Mouse (Mus musculus): ENCODE results near the gene Mfsd12. TPM values are rescaled to one million over a fixed set of nuclear protein-coding genes. Genes with fewer than 3 reads are reported as not detected.
A peak's percentile ranks its signal among the peaks of the same experiment; 100 is the strongest.

Mfsd12 gene
- polyA plus RNA-seq, 1 experiment from 2014 or later, result 4.7 TPM

GRCm38 (mm10) chr10:81356352-81356990 is 820 bp upstream of the Mfsd12 start:
- Histone ChIP-seq H3K27ac (ENCODE audit: low read depth, low read length) (no peak overlapping the region), H3K9me3 (replicated peaks; ENCODE audit: control insufficient read depth, low read length) (no peaks in the 10 kb centered on the region), H3K9ac (ENCODE audit: low read depth, low read length) (peak overlapping the region; percentile 2; the same call in 1 of the 2 replicates), H3K4me3 (ENCODE audit: low read depth, low read length) (peak overlapping the region; percentile 68), H3K4me1 (ENCODE audit: control insufficient read depth, insufficient read depth, low read length) (peaks cover 29% of the 10 kb centered on the region), H3K36me3 (ENCODE audit: control insufficient read depth, insufficient read depth, low read length) (no peaks in the 10 kb centered on the region), H3K27me3 (ENCODE audit: control insufficient read depth, insufficient read depth, low read length) (no peaks in the 10 kb centered on the region), H3K4me2 (peak overlapping the region; percentile 90)
- no peak for ATAC-seq (replicated peaks; ENCODE audit: insufficient number of reproducible peaks, low FRiP score, low TSS enrichment)
- 53% methylated on average over 12 of the region's 12 CpGs for WGBS (ENCODE audit: insufficient replicate concordance)

- H3K4me1 ChIP-seq (ENCODE audit: control insufficient read depth, insufficient read depth, low read length), result peaks cover 44% of the 10 kb centered on the region
- 21% methylated on average over 4 of the region's 4 CpGs for WGBS (ENCODE audit: insufficient replicate concordance)
- H3K27ac ChIP-seq (ENCODE audit: low read depth, low read length), result peak overlapping the region; percentile 47
Observed at GRCm38 (mm10) chr10:81358209-81358608, 918 bp downstream of the Mfsd12 start.

GRCm38 (mm10) chr10:81358841-81359240 is 1.6 kb downstream of the Mfsd12 start:
- no peaks in the 10 kb centered on the region for H3K36me3 ChIP-seq (ENCODE audit: control insufficient read depth, insufficient read depth, low read length)
- peaks cover 50% of the 10 kb centered on the region for H3K4me1 ChIP-seq (ENCODE audit: control insufficient read depth, insufficient read depth, low read length)
- H3K9ac ChIP-seq (ENCODE audit: low read depth, low read length), result peak overlapping the region; percentile 85; the same call in 1 of the 2 replicates
- peak overlapping the region; percentile 47; the same call in 1 of the 2 replicates for H3K27ac ChIP-seq (ENCODE audit: low read depth, low read length)
- no peaks in the 10 kb centered on the region for H3K9me3 ChIP-seq (replicated peaks; ENCODE audit: control insufficient read depth, low read length)
- H3K27me3 ChIP-seq (ENCODE audit: control insufficient read depth, insufficient read depth, low read length), result no peaks in the 10 kb centered on the region
- peak overlapping the region; percentile 68 for H3K4me3 ChIP-seq (ENCODE audit: low read depth, low read length)
- no peak for ATAC-seq (replicated peaks; ENCODE audit: insufficient number of reproducible peaks, low FRiP score, low TSS enrichment)
- peak overlapping the region; percentile 90 for H3K4me2 ChIP-seq
- whole genome bisulfite sequencing (ENCODE audit: insufficient replicate concordance), result 56% methylated on average over 1 of the region's 1 CpGs

More at GRCm38 (mm10) chr10:81358209-81358608, 918 bp downstream of the Mfsd12 start:
- no peaks in the 10 kb centered on the region for H3K27me3 ChIP-seq (ENCODE audit: control insufficient read depth, insufficient read depth, low read length)
- no peaks in the 10 kb centered on the region for H3K9me3 ChIP-seq (replicated peaks; ENCODE audit: control insufficient read depth, low read length)
- H3K36me3 ChIP-seq (ENCODE audit: control insufficient read depth, insufficient read depth, low read length), result no peaks in the 10 kb centered on the region
- no peak for ATAC-seq (replicated peaks; ENCODE audit: insufficient number of reproducible peaks, low FRiP score, low TSS enrichment)
- peak overlapping the region; percentile 85 for H3K9ac ChIP-seq (ENCODE audit: low read depth, low read length)
- peak overlapping the region; percentile 90 for H3K4me2 ChIP-seq
- peak overlapping the region; percentile 68 for H3K4me3 ChIP-seq (ENCODE audit: low read depth, low read length)

DNA sequence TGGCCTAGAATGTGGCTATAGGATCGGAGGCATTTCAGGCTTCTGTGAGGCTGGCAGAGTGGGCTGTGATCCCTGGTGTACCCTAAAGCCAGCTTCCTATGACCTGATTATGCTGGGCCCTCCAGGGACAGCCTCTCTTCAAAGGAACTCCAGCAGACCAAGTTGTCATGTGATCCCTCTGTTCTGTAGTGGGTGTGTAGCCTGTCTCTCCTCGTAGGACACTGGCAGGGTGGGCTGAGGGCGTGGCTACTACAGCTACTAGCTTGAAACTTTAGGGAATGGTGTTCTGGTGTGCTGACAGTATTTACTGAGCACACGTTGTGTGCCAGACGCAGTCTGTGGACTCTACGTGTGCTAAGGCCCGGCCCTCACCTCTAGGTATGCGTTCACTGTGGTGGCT is 3.4 kb downstream of the Mfsd12 start:
- peak overlapping the region; percentile 22 for H3K4me2 ChIP-seq
- 62% methylated on average over 8 of the region's 8 CpGs for WGBS (ENCODE audit: insufficient replicate concordance)
- no peak for ATAC-seq (replicated peaks; ENCODE audit: insufficient number of reproducible peaks, low FRiP score, low TSS enrichment)
- no peaks in the 10 kb centered on the region for H3K9me3 ChIP-seq (replicated peaks; ENCODE audit: control insufficient read depth, low read length)
- no peaks in the 10 kb centered on the region for H3K36me3 ChIP-seq (ENCODE audit: control insufficient read depth, insufficient read depth, low read length)
- H3K4me3 ChIP-seq (ENCODE audit: low read depth, low read length), result no peak overlapping the region
- H3K27ac ChIP-seq (ENCODE audit: low read depth, low read length), result peak overlapping the region; percentile 35; the same call in 1 of the 2 replicates
- H3K9ac ChIP-seq (ENCODE audit: low read depth, low read length), result peak overlapping the region; percentile 39; the same call in 1 of the 2 replicates
- no peaks in the 10 kb centered on the region for H3K27me3 ChIP-seq (ENCODE audit: control insufficient read depth, insufficient read depth, low read length)
- peaks cover 67% of the 10 kb centered on the region for H3K4me1 ChIP-seq (ENCODE audit: control insufficient read depth, insufficient read depth, low read length)

DNA sequence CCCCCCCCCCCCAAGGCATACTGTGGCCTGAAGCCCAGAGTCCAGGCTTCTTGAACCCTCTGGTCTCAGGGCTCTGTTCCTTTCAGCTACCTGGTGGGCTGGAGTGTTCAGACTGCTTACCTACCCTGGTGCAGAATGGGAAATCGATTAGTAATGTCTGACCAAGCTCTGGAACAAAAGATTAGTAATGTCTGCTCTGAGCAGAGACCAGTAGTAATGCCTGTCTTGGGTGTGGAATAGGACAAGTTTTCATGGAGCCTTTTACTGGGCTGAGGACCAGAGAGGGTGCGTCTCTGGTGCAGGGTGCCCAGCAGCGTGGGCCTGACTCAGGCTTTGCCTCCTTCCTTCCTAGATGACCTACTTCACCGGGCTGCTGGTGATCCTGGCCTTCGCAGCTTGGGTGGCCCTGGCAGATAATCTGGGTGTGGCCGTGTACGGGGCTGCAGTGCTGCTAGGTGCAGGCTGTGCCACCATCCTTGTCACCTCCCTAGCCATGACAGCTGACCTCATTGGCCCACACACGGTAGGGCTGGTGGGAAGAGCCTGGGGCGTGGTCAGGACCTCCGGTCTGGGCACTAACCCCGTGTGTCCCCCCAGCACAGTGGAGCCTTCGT is 5.2 kb downstream of the Mfsd12 start:
- H3K27ac ChIP-seq (ENCODE audit: low read depth, low read length), result peak overlapping the region; percentile 95
- no peaks in the 10 kb centered on the region for H3K27me3 ChIP-seq (ENCODE audit: control insufficient read depth, insufficient read depth, low read length)
- peak overlapping the region; percentile 69 for H3K4me2 ChIP-seq
- H3K9ac ChIP-seq (ENCODE audit: low read depth, low read length), result peak overlapping the region; percentile 60
- peaks cover 71% of the 10 kb centered on the region for H3K4me1 ChIP-seq (ENCODE audit: control insufficient read depth, insufficient read depth, low read length)
- H3K4me3 ChIP-seq (ENCODE audit: low read depth, low read length), result peak overlapping the region; percentile 33
- peaks cover 6% of the 10 kb centered on the region for H3K36me3 ChIP-seq (ENCODE audit: control insufficient read depth, insufficient read depth, low read length)
- H3K9me3 ChIP-seq (replicated peaks; ENCODE audit: control insufficient read depth, low read length), result no peaks in the 10 kb centered on the region
- WGBS (ENCODE audit: insufficient replicate concordance), result 45% methylated on average over 12 of the region's 12 CpGs
- peak; percentile 39; the same call in 1 of the 2 replicates for ATAC-seq (replicated peaks; ENCODE audit: insufficient number of reproducible peaks, low FRiP score, low TSS enrichment)

DNA sequence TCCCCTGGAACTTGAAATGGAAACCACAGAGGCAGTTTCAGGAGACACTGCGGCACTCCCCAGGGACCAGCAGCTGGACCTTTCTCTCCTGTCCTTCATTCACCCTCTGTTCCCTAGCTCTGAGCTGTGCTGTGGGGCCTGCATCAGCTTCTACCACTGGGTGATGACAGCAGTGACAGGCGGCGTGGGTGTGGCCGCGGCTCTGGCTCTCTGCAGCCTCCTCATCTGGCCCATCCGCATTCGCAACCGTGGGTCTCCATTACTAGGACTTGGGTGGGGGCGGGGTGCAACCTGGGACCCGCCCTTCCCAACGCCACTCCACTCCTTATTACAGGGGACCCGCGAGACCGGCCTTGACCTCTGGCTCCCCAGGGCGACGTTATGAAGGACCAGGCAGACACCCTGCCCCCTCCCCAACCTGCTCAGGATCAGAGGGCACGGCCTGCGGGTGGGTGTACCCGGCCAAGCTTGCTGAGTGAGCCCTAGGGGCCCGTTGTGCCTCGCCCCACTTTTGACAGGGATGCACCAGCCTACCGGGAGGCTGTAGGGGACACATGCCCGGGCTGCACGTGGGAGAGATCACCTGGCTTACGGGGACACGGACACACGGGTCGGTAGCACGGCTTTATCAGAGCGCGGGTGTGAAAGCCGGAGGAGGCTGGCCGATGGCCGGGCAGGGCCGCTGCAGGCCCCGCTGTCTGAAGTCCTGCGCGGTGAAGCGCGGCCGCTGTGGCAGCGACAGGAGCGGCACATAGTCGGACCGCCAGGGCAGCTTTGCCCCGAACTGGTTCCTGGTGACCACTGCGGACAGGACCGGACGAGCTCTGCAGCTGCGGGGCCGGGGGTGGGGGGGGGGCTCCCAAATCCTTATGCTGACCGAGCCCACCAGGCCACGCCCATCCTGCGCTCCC is 6.4 kb downstream of the Mfsd12 start:
- H3K27me3 ChIP-seq (ENCODE audit: control insufficient read depth, insufficient read depth, low read length), result no peaks in the 10 kb centered on the region
- H3K4me3 ChIP-seq (ENCODE audit: low read depth, low read length), result peak overlapping the region; percentile 33
- H3K9me3 ChIP-seq (replicated peaks; ENCODE audit: control insufficient read depth, low read length), result no peaks in the 10 kb centered on the region
- peak; percentile 56 for ATAC-seq (replicated peaks; ENCODE audit: insufficient number of reproducible peaks, low FRiP score, low TSS enrichment)
- H3K36me3 ChIP-seq (ENCODE audit: control insufficient read depth, insufficient read depth, low read length), result peaks cover 19% of the 10 kb centered on the region
- peak overlapping the region; percentile 95 for H3K27ac ChIP-seq (ENCODE audit: low read depth, low read length)
- peak overlapping the region; percentile 69 for H3K4me2 ChIP-seq
- H3K4me1 ChIP-seq (ENCODE audit: control insufficient read depth, insufficient read depth, low read length), result peaks cover 64% of the 10 kb centered on the region
- H3K9ac ChIP-seq (ENCODE audit: low read depth, low read length), result peak overlapping the region; percentile 60
- WGBS (ENCODE audit: insufficient replicate concordance), result 4% methylated on average over 41 of the region's 54 CpGs

GRCm38 (mm10) chr10:81364666-81365065 is 7.4 kb downstream of the Mfsd12 start:
- Histone ChIP-seq H3K27me3 (ENCODE audit: control insufficient read depth, insufficient read depth, low read length) (no peaks in the 10 kb centered on the region), H3K36me3 (ENCODE audit: control insufficient read depth, insufficient read depth, low read length) (peaks cover 28% of the 10 kb centered on the region), H3K4me1 (ENCODE audit: control insufficient read depth, insufficient read depth, low read length) (peaks cover 57% of the 10 kb centered on the region), H3K9ac (ENCODE audit: low read depth, low read length) (peak overlapping the region; percentile 56), H3K4me2 (peak overlapping the region; percentile 69), H3K4me3 (ENCODE audit: low read depth, low read length) (peak overlapping the region; percentile 33), H3K27ac (ENCODE audit: low read depth, low read length) (no peak overlapping the region), H3K9me3 (replicated peaks; ENCODE audit: control insufficient read depth, low read length) (no peaks in the 10 kb centered on the region)
- 10% methylated on average over 28 of the region's 28 CpGs for WGBS (ENCODE audit: insufficient replicate concordance)
- ATAC-seq (replicated peaks; ENCODE audit: insufficient number of reproducible peaks, low FRiP score, low TSS enrichment), result 0 out of 2 replicates have a peak, but pooled peaks have one; percentile 2

DNA sequence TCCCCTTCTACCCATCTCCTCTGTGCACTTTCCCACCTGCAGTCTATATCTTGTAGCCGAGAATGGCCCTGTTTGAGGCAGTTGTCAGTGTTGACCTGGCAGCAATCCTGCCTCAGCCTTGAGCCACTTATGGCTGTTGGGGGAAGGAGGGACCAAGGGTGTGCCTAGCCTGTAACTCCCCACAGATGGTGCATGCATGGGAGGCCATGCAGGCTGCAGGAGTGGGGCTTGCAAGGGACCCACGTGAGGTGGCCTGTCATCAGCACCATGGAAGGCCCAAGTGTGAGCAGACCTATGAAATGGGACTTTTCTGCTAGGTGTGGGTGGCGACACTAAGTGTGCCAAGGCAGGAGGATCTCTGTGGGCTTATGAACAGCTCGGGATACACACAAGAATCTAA is 7.8 kb downstream of the Mfsd12 start:
- ATAC-seq (replicated peaks; ENCODE audit: insufficient number of reproducible peaks, low FRiP score, low TSS enrichment), result no peak
- Histone ChIP-seq H3K4me3 (ENCODE audit: low read depth, low read length) (no peak overlapping the region), H3K9me3 (replicated peaks; ENCODE audit: control insufficient read depth, low read length) (no peaks in the 10 kb centered on the region), H3K27ac (ENCODE audit: low read depth, low read length) (no peak overlapping the region), H3K9ac (ENCODE audit: low read depth, low read length) (0 out of 2 replicates have a peak overlapping the region, but pooled peaks have one; percentile 28), H3K4me2 (peak overlapping the region; percentile 69), H3K27me3 (ENCODE audit: control insufficient read depth, insufficient read depth, low read length) (no peaks in the 10 kb centered on the region), H3K4me1 (ENCODE audit: control insufficient read depth, insufficient read depth, low read length) (peaks cover 57% of the 10 kb centered on the region), H3K36me3 (ENCODE audit: control insufficient read depth, insufficient read depth, low read length) (peaks cover 32% of the 10 kb centered on the region)
- WGBS (ENCODE audit: insufficient replicate concordance), result 40% methylated on average over 4 of the region's 4 CpGs
